Mouse (Mus musculus): Measurements from ENCODE around the gene Zfp651.

GRCm38 (mm10) chr9:121762248-121762647 lies 3.1 kb downstream of the Zfp651 start:
- no peak for TF ChIP-seq CTCF (IDR thresholded peaks at IDR 0.05; ENCODE audit: insufficient read depth, low read length)
- TF ChIP-seq POLR2A (IDR thresholded peaks at IDR 0.05; ENCODE audit: borderline replicate concordance, extremely low read depth, low read depth, low read length), result no peak
